Mouse (Mus musculus): ENCODE measurements around the gene Itga9.
A peak's percentile ranks its signal among the peaks of the same experiment; 100 is the strongest.
"Not testable (repeated sequence)": the region's sequence is repeated elsewhere in the genome, so short reads cannot be mapped to it uniquely, and the experiment has no call there.

The Itga9 gene

GRCm38 (mm10) chr9:118606148-118606816, at the start of gene Itga9:
TSS of gene Itga9 (plus strand) at chr9:118606690.
- peak; percentile 67 for DNase-seq (ENCODE audit: low spot score)

GRCm38 (mm10) chr9:118556951-118557780, 49.3 kb upstream of the Itga9 start:
- no peak for DNase-seq (ENCODE audit: low spot score)

GRCm38 (mm10) chr9:118563356-118563755, 43.1 kb upstream of the Itga9 start:
- DNase-seq (ENCODE audit: low spot score) = no peak

- DNase-seq (ENCODE audit: low spot score) = no peak
Measured at GRCm38 (mm10) chr9:118563866-118564265, 42.6 kb upstream of the Itga9 start.

GRCm38 (mm10) chr9:118564696-118565095, 41.8 kb upstream of the Itga9 start:
- DNase-seq (ENCODE audit: low spot score) = no peak

- no peak for DNase-seq (ENCODE audit: low spot score)
Measured at GRCm38 (mm10) chr9:118569328-118569727, 37.2 kb upstream of the Itga9 start.

- DNase-seq (ENCODE audit: low spot score) = no peak
Measured at GRCm38 (mm10) chr9:118570865-118571264, 35.6 kb upstream of the Itga9 start.

- DNase-seq (ENCODE audit: low spot score) = no peak
Measured at GRCm38 (mm10) chr9:118571701-118572100, 34.8 kb upstream of the Itga9 start.

GRCm38 (mm10) chr9:118574911-118575310, 31.6 kb upstream of the Itga9 start:
- DNase-seq (ENCODE audit: low spot score) = no peak

- no peak for DNase-seq (ENCODE audit: low spot score)
Measured at GRCm38 (mm10) chr9:118580371-118580770, 26.1 kb upstream of the Itga9 start.

GRCm38 (mm10) chr9:118582757-118583156, 23.7 kb upstream of the Itga9 start:
- DNase-seq (ENCODE audit: low spot score) = no peak

- no peak for DNase-seq (ENCODE audit: low spot score)
Measured at GRCm38 (mm10) chr9:118584838-118585237, 21.7 kb upstream of the Itga9 start.

- DNase-seq (ENCODE audit: low spot score) = no peak
Measured at GRCm38 (mm10) chr9:118585998-118586397, 20.5 kb upstream of the Itga9 start.

GRCm38 (mm10) chr9:118587115-118587514, 19.4 kb upstream of the Itga9 start:
- no peak for DNase-seq (ENCODE audit: low spot score)

GRCm38 (mm10) chr9:118589249-118589648, 17.2 kb upstream of the Itga9 start:
- DNase-seq (ENCODE audit: low spot score) = no peak

GRCm38 (mm10) chr9:118590230-118590629, 16.3 kb upstream of the Itga9 start:
- peak; percentile 81 for DNase-seq (ENCODE audit: low spot score)

GRCm38 (mm10) chr9:118591633-118592032, 14.9 kb upstream of the Itga9 start:
- no peak for DNase-seq (ENCODE audit: low spot score)

- no peak for DNase-seq (ENCODE audit: low spot score)
Measured at GRCm38 (mm10) chr9:118592585-118593249, 13.8 kb upstream of the Itga9 start.

- no peak for DNase-seq (ENCODE audit: low spot score)
Measured at GRCm38 (mm10) chr9:118593443-118593842, 13.0 kb upstream of the Itga9 start.

- DNase-seq (ENCODE audit: low spot score) = no peak
Measured at GRCm38 (mm10) chr9:118596767-118597166, 9.7 kb upstream of the Itga9 start.

GRCm38 (mm10) chr9:118600393-118600792, 6.1 kb upstream of the Itga9 start:
- DNase-seq (ENCODE audit: low spot score) = not testable (repeated sequence)

- DNase-seq (ENCODE audit: low spot score) = no peak
Measured at GRCm38 (mm10) chr9:118602576-118602975, 3.9 kb upstream of the Itga9 start.
